Mouse (Mus musculus) kidney, embryonic 16.5 days (tissue): ENCODE measurements around the gene Adprm. TPM values are rescaled to one million over a fixed set of nuclear protein-coding genes. Genes with fewer than 3 reads are reported as not detected.

Experiments used
- ATAC-seq: fragments of 200-750 bp; cut with Nextera tagmentation; 2 replicates; pipeline ENCODE4 v1.8.0; 2017; ENCODE audit warnings: moderate TSS enrichment; ENCODE audit not compliant: low FRiP score, low TSS enrichment
- H3K27ac ChIP-seq: fragments of 300-500 bp; sonication (generic); 2 replicates; pipeline ENCODE4 v1.5.1; 2014; ENCODE audit warnings: low read length
- H3K27me3 ChIP-seq: fragments of 300-500 bp; sonication (generic); 2 replicates; pipeline ENCODE4 v1.6.1; 2014; ENCODE audit warnings: low read length, control low read depth, mixed read lengths; ENCODE audit not compliant: insufficient read depth
- H3K36me3 ChIP-seq: fragments of 300-500 bp; sonication (generic); 2 replicates; pipeline ENCODE4 v1.6.1; 2014; ENCODE audit warnings: low read length, control low read depth, mixed read lengths; ENCODE audit not compliant: insufficient read depth
- H3K4me1 ChIP-seq: fragments of 300-500 bp; sonication (generic); 2 replicates; pipeline ENCODE4 v1.6.1; 2014; ENCODE audit warnings: low read length, control low read depth, mixed read lengths; ENCODE audit not compliant: insufficient read depth
- H3K4me2 ChIP-seq: fragments of 300-500 bp; sonication (generic); replicated peaks from 2 replicates; pipeline ENCODE4 v1.6.1; 2014; ENCODE audit warnings: low read depth, low read length
- H3K4me3 ChIP-seq: fragments of 300-500 bp; sonication (generic); 2 replicates; pipeline ENCODE4 v1.5.1; 2014; ENCODE audit warnings: mild to moderate bottlenecking, low read length
- H3K9ac ChIP-seq: fragments of 300-500 bp; sonication (generic); replicated peaks from 2 replicates; pipeline ENCODE4 v1.6.1; 2014; ENCODE audit warnings: low read length
- H3K9me3 ChIP-seq: fragments of 300-500 bp; sonication (generic); 2 replicates; pipeline ENCODE4 v1.6.1; 2016; ENCODE audit warnings: low read length, control low read depth
- WGBS: fragments of 180-500 bp; shearing (Covaris S2); extraction: QIAGEN DNeasy Blood & Tissue Kit; methylation state at CpG from one replicate; pipeline ENCODE4 v1.1.7; 2014; 5-methylcytosine and 5-hydroxymethylcytosine counted together
- polyA plus RNA-seq: library from polyadenylated mRNA; unstranded; fragments of >200 nt; fragmentation: Nextera tagmentation; extraction: Ambion mirVana; gene quantifications from 2 replicates; pipeline ENCODE4 v1.2.1, GENCODE M21; 2015

Gene Adprm
- polyA plus RNA-seq, 1 experiment from 2014 or later = 29.9 TPM

- no peak for ATAC-seq
- no peaks in the 10 kb centered on the region for H3K36me3 ChIP-seq
- H3K4me1 ChIP-seq = 0 out of 2 replicates have a peak, but pooled peaks cover 3% of the 10 kb centered on the region
- 85% methylated on average over 6 of the region's 6 CpGs for WGBS
- H3K27ac ChIP-seq = no peak overlapping the region
- H3K4me2 ChIP-seq = no peak overlapping the region
- no peak overlapping the region for H3K4me3 ChIP-seq
- no peaks in the 10 kb centered on the region for H3K9me3 ChIP-seq
- no peak overlapping the region for H3K9ac ChIP-seq
- peaks cover 5% of the 10 kb centered on the region for H3K27me3 ChIP-seq
Measured at GRCm38 (mm10) chr11:67078888-67079287, 26.5 kb upstream of the Adprm start.

GRCm38 (mm10) chr11:67078000-67078399 is 25.6 kb upstream of the Adprm start, which contains the start of gene Myh3:
Myh3 (plus strand) TSS chr11:67078300.
- 83% methylated on average over 5 of the region's 5 CpGs for WGBS

GRCm38 (mm10) chr11:67077435-67077834 is 25.0 kb upstream of the Adprm start:
- H3K4me3 ChIP-seq = no peak overlapping the region
- 0 out of 2 replicates have a peak, but pooled peaks cover 3% of the 10 kb centered on the region for H3K4me1 ChIP-seq
- no peak overlapping the region for H3K9ac ChIP-seq
- H3K27ac ChIP-seq = no peak overlapping the region
- WGBS = 72% methylated on average over 3 of the region's 3 CpGs
- no peak overlapping the region for H3K4me2 ChIP-seq
- H3K36me3 ChIP-seq = no peaks in the 10 kb centered on the region
- no peaks in the 10 kb centered on the region for H3K27me3 ChIP-seq
- no peak for ATAC-seq
- no peaks in the 10 kb centered on the region for H3K9me3 ChIP-seq

More at GRCm38 (mm10) chr11:67078000-67078399, 25.6 kb upstream of the Adprm start, which contains the start of gene Myh3:
- no peak within 1 kb of the TSS for H3K4me2 ChIP-seq
- no peak within 1 kb of the TSS for H3K9ac ChIP-seq
- no peaks in the 10 kb centered on the region for H3K27me3 ChIP-seq
- no peak for ATAC-seq
- no peak within 1 kb of the TSS for H3K4me3 ChIP-seq
- H3K4me1 ChIP-seq = 0 out of 2 replicates have a peak, but pooled peaks cover 3% of the 10 kb centered on the region
- H3K36me3 ChIP-seq = no peaks in the 10 kb centered on the region
- H3K9me3 ChIP-seq = no peaks in the 10 kb centered on the region
- no peak within 1 kb of the TSS for H3K27ac ChIP-seq

- Histone ChIP-seq H3K9me3 (no peaks in the 10 kb centered on the region), H3K4me2 (no peak overlapping the region), H3K27me3 (no peaks in the 10 kb centered on the region), H3K4me1 (0 out of 2 replicates have a peak, but pooled peaks cover 3% of the 10 kb centered on the region), H3K4me3 (no peak overlapping the region), H3K36me3 (no peaks in the 10 kb centered on the region), H3K9ac (no peak overlapping the region), H3K27ac (no peak overlapping the region)
- no peak for ATAC-seq
- WGBS = 89% methylated on average over 5 of the region's 5 CpGs
Measured at GRCm38 (mm10) chr11:67076781-67077180, 24.4 kb upstream of the Adprm start.

- H3K27me3 ChIP-seq = no peaks in the 10 kb centered on the region
- no peak for ATAC-seq
- H3K4me2 ChIP-seq = no peak overlapping the region
- no peak overlapping the region for H3K27ac ChIP-seq
- WGBS = 36% methylated on average over 3 of the region's 3 CpGs
- H3K36me3 ChIP-seq = no peaks in the 10 kb centered on the region
- no peaks in the 10 kb centered on the region for H3K4me1 ChIP-seq
- no peak overlapping the region for H3K9ac ChIP-seq
- H3K4me3 ChIP-seq = no peak overlapping the region
- no peaks in the 10 kb centered on the region for H3K9me3 ChIP-seq
Measured at GRCm38 (mm10) chr11:67075036-67075435, 22.6 kb upstream of the Adprm start.

- Histone ChIP-seq H3K4me1 (no peaks in the 10 kb centered on the region), H3K36me3 (peaks cover under 1% of the 10 kb centered on the region; the same call in 1 of the 2 replicates), H3K27ac (no peak overlapping the region), H3K27me3 (no peaks in the 10 kb centered on the region), H3K9ac (no peak overlapping the region), H3K4me3 (no peak overlapping the region), H3K4me2 (no peak overlapping the region), H3K9me3 (no peaks in the 10 kb centered on the region)
- ATAC-seq = no peak
- WGBS = 59% methylated on average over 15 of the region's 15 CpGs
Measured at GRCm38 (mm10) chr11:67072615-67073130, 20.3 kb upstream of the Adprm start.

GRCm38 (mm10) chr11:67067741-67068140 is 15.3 kb upstream of the Adprm start:
- ATAC-seq = no peak

GRCm38 (mm10) chr11:67062726-67063125 is 10.3 kb upstream of the Adprm start:
- peaks cover 66% of the 10 kb centered on the region for H3K36me3 ChIP-seq

More at GRCm38 (mm10) chr11:67067741-67068140, 15.3 kb upstream of the Adprm start:
- Histone ChIP-seq H3K9me3 (no peaks in the 10 kb centered on the region), H3K27me3 (no peaks in the 10 kb centered on the region), H3K36me3 (peaks cover 33% of the 10 kb centered on the region), H3K4me1 (no peaks in the 10 kb centered on the region), H3K4me2 (no peak overlapping the region), H3K4me3 (no peak overlapping the region), H3K9ac (no peak overlapping the region), H3K27ac (no peak overlapping the region)
- WGBS = 84% methylated on average over 3 of the region's 3 CpGs

GRCm38 (mm10) chr11:67061311-67061710 is 8.9 kb upstream of the Adprm start:
- WGBS = 92% methylated on average over 2 of the region's 2 CpGs
- no peak overlapping the region for H3K27ac ChIP-seq
- peaks cover 69% of the 10 kb centered on the region for H3K36me3 ChIP-seq
- H3K9ac ChIP-seq = no peak overlapping the region
- H3K4me3 ChIP-seq = no peak overlapping the region
- no peak overlapping the region for H3K4me2 ChIP-seq
- no peaks in the 10 kb centered on the region for H3K4me1 ChIP-seq
- no peaks in the 10 kb centered on the region for H3K27me3 ChIP-seq
- no peaks in the 10 kb centered on the region for H3K9me3 ChIP-seq
- ATAC-seq = no peak

More at GRCm38 (mm10) chr11:67062726-67063125, 10.3 kb upstream of the Adprm start:
- H3K27ac ChIP-seq = no peak overlapping the region
- H3K4me1 ChIP-seq = no peaks in the 10 kb centered on the region
- WGBS = 90% methylated on average over 3 of the region's 3 CpGs
- ATAC-seq = no peak
- no peak overlapping the region for H3K9ac ChIP-seq
- no peak overlapping the region for H3K4me3 ChIP-seq
- no peaks in the 10 kb centered on the region for H3K9me3 ChIP-seq
- H3K27me3 ChIP-seq = no peaks in the 10 kb centered on the region
- H3K4me2 ChIP-seq = no peak overlapping the region

GRCm38 (mm10) chr11:67054754-67055365 is 2.5 kb upstream of the Adprm start:
- H3K9ac ChIP-seq = no peak overlapping the region
- H3K27ac ChIP-seq = no peak overlapping the region
- H3K4me3 ChIP-seq = no peak overlapping the region
- no peak for ATAC-seq
- no peak overlapping the region for H3K4me2 ChIP-seq
- 89% methylated on average over 8 of the region's 8 CpGs for WGBS
- H3K4me1 ChIP-seq = peaks cover 9% of the 10 kb centered on the region
- H3K36me3 ChIP-seq = peaks cover 35% of the 10 kb centered on the region
- H3K27me3 ChIP-seq = no peaks in the 10 kb centered on the region
- no peaks in the 10 kb centered on the region for H3K9me3 ChIP-seq
